Mouse (Mus musculus): ENCODE measurements around the gene Cnnm2.

The Cnnm2 gene

DNA sequence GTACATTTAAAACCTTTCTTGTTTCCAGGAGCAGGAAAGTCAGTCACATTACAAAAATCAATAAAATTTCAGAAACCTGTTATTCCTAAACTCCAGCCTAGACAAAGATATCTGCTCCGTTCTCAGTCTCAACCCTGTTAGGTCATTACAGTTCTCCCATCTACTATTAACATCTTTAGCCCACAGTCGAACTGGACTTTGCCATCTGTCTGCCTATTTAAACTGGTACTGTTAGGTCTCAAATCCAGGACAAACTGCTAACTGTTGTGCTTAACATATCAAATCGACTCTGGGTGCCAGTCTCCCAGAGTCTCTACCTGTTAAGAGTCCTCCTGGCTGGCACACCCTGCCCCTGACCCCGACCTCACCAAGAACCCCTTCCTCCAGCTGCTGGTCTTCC, 144.6 kb downstream of the Cnnm2 start:
- in situ Hi-C loops (cut with MboI; ENCODE audit: low sequenced_read_pairs), result no loop called here

DNA sequence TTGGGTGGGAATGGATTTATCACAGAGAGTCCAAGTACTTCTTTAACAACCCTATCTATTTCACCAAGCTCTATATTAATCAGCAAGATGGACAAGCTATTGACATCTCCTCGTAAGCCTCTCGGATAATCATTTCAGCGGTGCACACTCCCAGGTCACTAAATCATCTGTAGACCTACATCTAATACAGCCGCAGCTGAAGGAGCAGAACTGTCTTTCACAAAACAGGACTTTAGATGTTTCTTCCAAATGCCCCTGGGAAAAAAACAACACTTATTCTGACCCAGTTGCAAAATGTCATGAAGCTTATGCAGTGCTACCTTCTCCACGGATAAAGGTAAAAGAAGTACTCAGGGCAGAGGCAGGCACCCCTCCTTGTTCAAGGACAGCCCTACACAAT, 146.8 kb downstream of the Cnnm2 start:
- in situ Hi-C loops (cut with MboI; ENCODE audit: low sequenced_read_pairs), result no loop called here

DNA sequence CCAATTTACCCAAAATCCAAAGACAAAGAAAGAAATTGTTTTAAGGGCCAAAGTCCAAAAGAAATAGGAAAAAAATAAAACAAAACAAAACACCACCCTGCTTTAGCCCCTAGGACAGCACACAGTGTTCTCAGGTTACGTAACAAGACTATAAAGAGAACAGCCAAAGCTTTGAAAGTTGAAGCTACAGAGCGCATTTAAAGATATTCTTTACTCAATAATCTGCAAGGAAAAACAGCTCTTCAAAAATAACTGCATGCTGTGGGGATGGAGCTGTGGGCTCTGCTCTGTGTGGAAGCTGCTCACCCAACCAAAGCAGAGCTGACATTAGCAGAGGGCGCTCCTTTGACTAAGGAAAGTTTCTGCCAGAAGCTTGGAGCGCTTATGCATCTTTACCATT, 147.6 kb downstream of the Cnnm2 start:
- in situ Hi-C loops (cut with MboI; ENCODE audit: low sequenced_read_pairs), result no loop called here

DNA sequence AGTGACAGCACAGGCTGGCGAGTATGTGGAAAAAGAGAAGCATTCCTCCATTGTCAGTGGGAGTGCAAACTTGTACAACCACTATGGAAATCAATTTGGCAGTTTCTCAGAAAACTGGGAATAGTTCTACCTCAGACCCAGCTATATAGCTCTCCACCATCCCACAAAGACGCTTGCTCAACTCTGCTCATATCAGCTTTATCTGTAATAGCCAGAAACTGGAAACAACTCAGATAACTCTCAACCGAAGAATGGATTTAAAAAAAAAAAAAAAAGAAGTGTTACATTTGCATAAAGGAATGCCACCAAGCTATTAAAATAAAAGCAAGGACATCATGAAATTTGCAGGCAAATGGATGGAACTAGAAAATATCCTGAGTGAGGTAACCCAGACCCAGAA, 150.1 kb downstream of the Cnnm2 start:
- in situ Hi-C loops (cut with MboI; ENCODE audit: low sequenced_read_pairs), result no loop called here

DNA sequence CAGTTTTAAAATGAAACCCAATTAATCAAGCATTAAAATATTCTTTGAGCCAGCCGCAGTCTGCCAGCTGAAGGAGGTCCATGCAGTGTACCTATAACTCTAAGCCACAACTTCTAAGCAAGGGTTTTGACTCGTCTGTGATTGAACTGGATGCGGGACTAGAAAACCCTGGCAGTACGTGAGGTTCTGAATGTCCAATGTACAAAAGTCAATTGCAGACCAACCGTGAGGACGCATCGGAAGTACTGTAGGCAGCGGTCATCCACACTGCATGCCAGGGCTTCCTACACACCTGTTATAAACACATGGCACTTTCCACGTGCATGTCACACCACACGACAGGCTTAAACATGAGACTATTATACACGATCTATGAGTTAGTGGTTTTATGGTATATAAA, 152.2 kb downstream of the Cnnm2 start:
- in situ Hi-C loops (cut with MboI; ENCODE audit: low sequenced_read_pairs), result no loop called here

DNA sequence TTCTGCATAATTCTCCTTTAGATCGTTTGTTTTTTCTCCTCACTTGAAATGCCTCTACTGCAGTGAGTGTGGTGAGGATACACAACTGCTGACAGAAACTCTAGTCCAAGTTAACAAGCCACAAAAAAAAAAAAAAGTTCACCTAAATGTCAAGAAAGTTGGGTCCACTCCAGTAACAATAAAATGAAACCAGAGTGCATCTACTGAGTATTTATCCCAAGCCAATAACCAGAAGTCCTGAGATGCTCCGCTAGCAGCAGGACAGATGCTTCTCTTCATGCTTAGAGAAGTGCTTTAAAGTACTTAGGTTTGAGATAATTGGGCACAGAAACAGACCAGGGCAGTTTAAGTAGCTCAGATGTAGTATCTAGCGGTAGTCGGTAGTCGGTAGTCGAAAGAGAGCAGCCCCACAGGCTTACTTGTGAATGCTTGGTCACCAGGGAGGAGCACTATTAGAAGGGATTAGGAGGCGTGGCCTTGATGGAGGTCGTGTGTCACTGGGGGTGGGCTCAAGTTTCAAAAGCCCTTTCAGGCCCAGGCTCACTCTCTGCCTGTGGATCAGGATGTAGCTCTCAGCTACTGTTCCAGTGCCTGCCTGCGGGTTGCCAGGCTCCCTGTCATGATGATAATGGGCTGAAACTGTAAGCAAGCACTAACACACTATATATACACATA, 154.1 kb downstream of the Cnnm2 start:
- in situ Hi-C loops (cut with MboI; ENCODE audit: low sequenced_read_pairs), result no loop called here

DNA sequence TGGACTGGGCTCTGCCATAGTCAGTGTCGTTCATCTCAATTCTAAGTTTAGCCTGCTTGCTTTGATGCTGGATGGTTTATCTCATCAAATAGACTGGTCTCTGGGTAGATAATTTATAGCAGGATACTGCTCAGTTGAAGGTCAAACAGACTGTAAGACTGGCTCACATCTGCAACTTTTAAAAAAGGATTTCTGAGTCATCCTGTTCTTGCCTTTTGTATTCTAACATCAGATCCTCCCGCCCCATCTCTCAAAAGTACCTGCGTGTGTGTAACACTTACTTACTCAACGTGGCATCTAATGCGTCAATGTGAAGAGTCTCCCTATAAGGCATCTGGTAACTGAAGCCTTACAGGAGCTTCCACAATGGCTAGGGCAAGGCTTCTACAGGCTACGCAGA, 159.2 kb downstream of the Cnnm2 start:
- in situ Hi-C loops (cut with MboI; ENCODE audit: low sequenced_read_pairs), result no loop called here

DNA sequence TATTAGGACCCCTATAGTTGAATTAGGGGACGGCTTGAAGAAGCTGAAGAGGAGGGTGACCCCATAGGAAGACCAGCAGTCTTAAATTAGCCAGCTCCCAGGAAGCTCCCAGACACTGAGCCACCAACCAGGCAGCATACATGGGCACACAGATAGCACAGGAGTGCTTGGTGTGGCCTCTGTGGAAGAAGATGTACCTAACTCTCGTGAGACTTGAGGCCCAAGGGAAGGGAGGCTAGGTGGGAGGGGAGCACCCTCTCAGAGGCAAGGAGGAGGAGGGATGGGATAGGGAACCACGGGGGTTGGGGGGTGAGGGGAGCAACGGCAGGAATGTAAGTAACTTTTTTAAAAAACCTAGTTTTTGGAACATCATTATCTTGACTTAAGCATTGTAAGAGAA, 165.0 kb downstream of the Cnnm2 start:
- in situ Hi-C loops (cut with MboI; ENCODE audit: low sequenced_read_pairs), result no loop called here

DNA sequence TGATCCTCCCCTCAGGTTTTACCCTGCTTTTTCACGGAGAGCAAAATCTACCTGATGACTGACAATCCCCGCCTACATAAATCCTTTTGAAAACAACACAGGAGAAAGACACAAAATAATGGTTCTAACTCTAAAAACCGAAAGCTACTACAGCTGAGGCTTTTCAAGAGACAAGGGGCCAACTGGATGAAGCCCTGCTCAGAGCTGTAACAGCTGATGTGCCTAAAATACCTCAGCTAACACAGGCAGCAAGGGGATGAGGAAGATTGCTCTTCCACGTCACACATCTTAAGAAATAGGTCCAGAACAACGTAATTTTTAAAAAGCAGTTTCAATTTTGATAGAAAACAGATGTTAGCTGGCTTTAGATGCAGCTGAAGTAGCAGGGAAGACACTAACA, 165.6 kb downstream of the Cnnm2 start:
- in situ Hi-C loops (cut with MboI; ENCODE audit: low sequenced_read_pairs), result no loop called here

DNA sequence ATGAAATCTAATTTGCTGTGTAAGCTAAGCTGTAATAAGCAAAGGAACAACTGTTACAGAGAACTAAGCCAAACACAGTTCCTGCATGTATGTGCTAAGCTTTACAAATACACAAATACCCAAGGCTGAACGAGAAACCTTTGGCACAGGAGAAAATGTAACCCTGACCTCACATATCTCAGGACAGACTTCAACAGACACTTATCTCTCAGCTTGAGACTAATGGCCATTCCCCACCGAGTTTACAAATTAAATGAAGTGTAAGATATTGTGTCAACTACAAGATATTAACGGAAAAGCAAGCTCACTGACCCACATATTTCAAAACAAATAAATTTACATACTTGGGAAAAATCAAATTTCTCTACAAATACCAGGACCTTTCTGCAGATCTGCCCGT, 166.7 kb downstream of the Cnnm2 start:
- in situ Hi-C loops (cut with MboI; ENCODE audit: low sequenced_read_pairs), result no loop called here

DNA sequence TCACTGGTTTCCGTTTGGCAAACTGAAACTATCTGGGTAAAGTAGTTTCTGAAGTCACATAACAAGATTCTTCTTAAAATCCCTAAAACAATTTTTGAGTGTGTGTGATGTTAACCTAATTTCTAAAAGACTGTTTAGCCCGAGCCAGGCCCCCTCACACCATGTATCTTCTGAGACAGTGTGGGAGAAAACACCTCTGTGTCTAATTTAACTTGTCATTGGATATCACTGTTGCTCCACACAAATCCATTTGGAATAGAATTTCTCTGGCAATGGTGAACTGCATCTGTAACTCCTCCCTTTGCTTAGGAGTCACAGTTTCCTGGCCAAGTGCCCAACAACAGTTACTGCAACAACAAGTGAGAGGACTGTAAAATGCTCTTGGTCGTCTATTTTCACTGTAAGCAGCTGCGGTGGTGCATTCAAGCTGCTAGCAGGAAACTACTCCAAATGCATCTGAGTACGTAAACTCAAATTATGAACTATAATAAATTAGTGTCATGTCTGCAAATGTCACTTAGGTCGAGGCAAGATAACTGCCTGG, 167.7 kb downstream of the Cnnm2 start:
- in situ Hi-C loops (cut with MboI; ENCODE audit: low sequenced_read_pairs), result no loop called here
